ENCODE assay signal across 8 mouse cellular contexts in genomic region chr19:36836035-36836434, GRCm38 (mm10). TPM values are rescaled to one million over a fixed set of nuclear protein-coding genes. Genes with fewer than 3 reads are reported as not detected.
A peak's percentile ranks its signal among the peaks of the same experiment; 100 is the strongest.
DNase-seq lines count a peak whose midpoint lies in the region; ATAC-seq and TF ChIP-seq lines count a peak whose summit lies in the region.

No protein-coding gene starts in this region.

- no peaks in the 10 kb centered on the region for H3K36me3 ChIP-seq in kidney, adult 2 months (ENCODE audit: control insufficient read depth, insufficient read depth, low read length)
- H3K36me3 ChIP-seq in hindbrain, embryonic 11.5 days (ENCODE audit: control insufficient read depth, insufficient read depth, low read length), result no peaks in the 10 kb centered on the region
- no peaks in the 10 kb centered on the region for H3K36me3 ChIP-seq in midbrain, embryonic 11.5 days (ENCODE audit: control insufficient read depth, insufficient read depth, low read length)

- DNase-seq in kidney, adult 2 months, result no peak
- DNase-seq in kidney, adult 9 months, result no peak
- no peak for DNase-seq in hindbrain, embryonic 11.5 days (ENCODE audit: low spot score)
- no peak for DNase-seq in midbrain, embryonic 11.5 days (ENCODE audit: low spot score, missing footprints)
- no peak for DNase-seq in natural killer cell, adult 2 months (ENCODE audit: low spot score in 2 of 2)
- no peak for DNase-seq in gastrocnemius, postnatal 25 days

- TF ChIP-seq POLR2A in kidney, adult 2 months (IDR thresholded peaks at IDR 0.05; ENCODE audit: low read depth, low read length), result no peak

- H3K4me2 ChIP-seq in hindbrain, embryonic 11.5 days (replicated peaks; ENCODE audit: low read depth, low read length), result peak overlapping the region; percentile 61
- H3K4me2 ChIP-seq in midbrain, embryonic 11.5 days, result peak overlapping the region; percentile 63

- no peak overlapping the region for H3K27ac ChIP-seq in kidney, adult 2 months (ENCODE audit: insufficient read depth, low read depth, low read length)
- H3K27ac ChIP-seq in brown adipose tissue, adult 24 weeks (replicated peaks; ENCODE audit: low read depth, low read length), result no peak overlapping the region
- no peak overlapping the region for H3K27ac ChIP-seq in hindbrain, embryonic 11.5 days (ENCODE audit: low read depth, low read length)
- no peak overlapping the region for H3K27ac ChIP-seq in midbrain, embryonic 11.5 days (ENCODE audit: low read depth, low read length)

- TF ChIP-seq CTCF in kidney, adult 2 months (conservative IDR thresholded peaks at IDR 0.05; ENCODE audit: insufficient read depth, insufficient read length, low read depth, low read length), result no peak

- H3K4me3 ChIP-seq in kidney, adult 2 months (ENCODE audit: insufficient read depth, low read depth, low read length), result peak overlapping the region; percentile 13
- H3K4me3 ChIP-seq in brown adipose tissue, adult 24 weeks (ENCODE audit: insufficient read depth, low read depth, low read length), result peak overlapping the region; percentile 44
- H3K4me3 ChIP-seq in hindbrain, embryonic 11.5 days (ENCODE audit: low read depth, low read length), result peak overlapping the region; percentile 99
- H3K4me3 ChIP-seq in midbrain, embryonic 11.5 days (ENCODE audit: low read depth, low read length), result peak overlapping the region; percentile 99

- 23% methylated on average over 4 of the region's 4 CpGs for WGBS in kidney, adult 2 months
- WGBS in hindbrain, embryonic 11.5 days, result 57% methylated on average over 4 of the region's 4 CpGs
- WGBS in midbrain, embryonic 11.5 days, result 69% methylated on average over 4 of the region's 4 CpGs

- no peak for ATAC-seq in hindbrain, embryonic 11.5 days (ENCODE audit: low FRiP score)
- no peak for ATAC-seq in midbrain, embryonic 11.5 days (ENCODE audit: low FRiP score)
- ATAC-seq in monocyte, adult 5-6 weeks (replicated peaks; ENCODE audit: insufficient number of reproducible peaks, low FRiP score, low TSS enrichment, poor library complexity, severe bottlenecking), result no peak

- no peaks in the 10 kb centered on the region for H3K9me3 ChIP-seq in hindbrain, embryonic 11.5 days (ENCODE audit: control insufficient read depth, low read length)
- no peaks in the 10 kb centered on the region for H3K9me3 ChIP-seq in midbrain, embryonic 11.5 days (ENCODE audit: control insufficient read depth, low read length)

- H3K9ac ChIP-seq in hindbrain, embryonic 11.5 days (ENCODE audit: low read depth, low read length), result 0 out of 2 replicates have a peak overlapping the region, but pooled peaks have one; percentile 27
- H3K9ac ChIP-seq in midbrain, embryonic 11.5 days (ENCODE audit: low read length), result 0 out of 2 replicates have a peak overlapping the region, but pooled peaks have one; percentile 9

- H3K27me3 ChIP-seq in kidney, adult 2 months (replicated peaks; ENCODE audit: control insufficient read depth, insufficient read depth, low read length), result no peaks in the 10 kb centered on the region
- H3K27me3 ChIP-seq in hindbrain, embryonic 11.5 days (ENCODE audit: control insufficient read depth, insufficient read depth, low read length), result no peaks in the 10 kb centered on the region
- H3K27me3 ChIP-seq in midbrain, embryonic 11.5 days (ENCODE audit: control insufficient read depth, insufficient read depth, low read length), result no peaks in the 10 kb centered on the region

- peaks cover 19% of the 10 kb centered on the region for H3K4me1 ChIP-seq in kidney, adult 2 months (ENCODE audit: control insufficient read depth, insufficient read depth, low read length)
- peaks cover 14% of the 10 kb centered on the region for H3K4me1 ChIP-seq in brown adipose tissue, adult 24 weeks (ENCODE audit: control insufficient read depth, insufficient read depth, insufficient read length, low read length)
- peaks cover 2% of the 10 kb centered on the region; the same call in 1 of the 2 replicates for H3K4me1 ChIP-seq in hindbrain, embryonic 11.5 days (replicated peaks; ENCODE audit: control insufficient read depth, insufficient read depth, low read length)
- peaks cover 15% of the 10 kb centered on the region for H3K4me1 ChIP-seq in midbrain, embryonic 11.5 days (ENCODE audit: control insufficient read depth, insufficient read depth, low read length)

RNA-seq across cellular contexts. Expression of gene Tnks2, which starts 2.0 kb away (rescaled TPM):
- 19.2 and 24.8 TPM in 2 replicates for polyA plus RNA-seq in kidney, adult 2 months (2012; rRNA removed)
- 31.2 and 34.7 TPM in 2 replicates for polyA plus RNA-seq in brown adipose tissue, adult 24 weeks (2012; ENCODE audit: insufficient read depth, insufficient read length, missing spikeins)
- polyA plus RNA-seq in hindbrain, embryonic 11.5 days (2014; fragmentation: Nextera tagmentation; extraction: Ambion mirVana), result 80.8 and 91.1 TPM in 2 replicates
- polyA plus RNA-seq in midbrain, embryonic 11.5 days (2014; fragmentation: Nextera tagmentation; extraction: Ambion mirVana), result 76.3 and 81.3 TPM in 2 replicates
- total RNA-seq in monocyte, adult 5-6 weeks (2017), result 175 to 230 TPM (median 207 TPM) in 3 replicates
- total RNA-seq in gastrocnemius, postnatal 25 days (2021), result 100 to 1,000 TPM; 119 to 131 TPM

Comparison
In these comparisons a context has a peak if more than half of its experiments do, and no peak if none do; other contexts are left out.
1. H3K4me3 ChIP-seq: peak in every context shown above with its lines; median percentile 99 in hindbrain, embryonic 11.5 days; 99 in midbrain, embryonic 11.5 days; 44 in brown adipose tissue, adult 24 weeks; 13 in kidney, adult 2 months.